ENCODE assay signal across 23 mouse cellular contexts in the genomic region with DNA sequence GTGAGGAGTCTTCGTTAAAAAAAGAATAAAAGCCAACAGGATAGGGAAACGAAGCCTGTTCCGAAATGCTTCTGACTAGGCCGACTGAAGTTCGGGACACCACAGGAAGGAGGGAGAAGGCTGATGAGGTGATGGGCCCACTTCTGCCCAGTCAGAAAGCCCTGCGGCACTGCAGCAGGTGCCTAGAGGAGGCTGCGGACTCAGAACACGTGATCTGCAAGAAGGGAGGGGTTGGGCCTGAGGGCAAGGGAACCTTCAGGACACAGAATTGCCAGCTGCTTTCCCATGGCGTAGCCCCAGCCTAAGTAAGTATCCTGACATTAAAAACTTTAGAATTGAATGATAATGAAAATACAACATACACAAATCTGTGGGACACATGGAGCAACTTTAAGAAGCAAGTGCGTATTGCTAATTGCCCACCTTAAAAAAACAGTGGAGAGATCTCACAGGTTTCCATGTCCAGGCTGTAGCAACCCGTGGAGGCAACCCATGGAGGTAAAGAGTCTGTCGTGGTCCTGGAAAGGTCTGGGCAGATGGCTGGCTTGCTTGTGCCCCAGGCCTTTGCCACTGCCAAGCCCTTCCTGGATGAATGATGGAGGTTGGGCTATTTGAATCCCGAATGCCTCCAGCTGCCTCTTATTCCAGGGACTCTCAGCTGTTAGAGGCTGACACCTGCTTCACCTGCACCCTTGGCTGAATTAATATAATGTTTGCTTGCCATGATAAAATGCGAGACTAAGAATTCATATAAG. TPM values are rescaled to one million over a fixed set of nuclear protein-coding genes. Genes with fewer than 3 reads are reported as not detected.
"Had no signal": no experiment of that assay in that cellular context is flagged by ENCODE, and none has a peak within 500 bp of the region (broad histone marks: within the 10 kb centered on the region; RNA-seq: fewer than 3 reads in every experiment).

No protein-coding gene starts in this region.

- H3K9ac ChIP-seq: kidney, embryonic 15.5 days; limb, embryonic 12.5 days; liver, embryonic 13.5 days; liver, postnatal 0 days; lung, embryonic 15.5 days; midbrain, embryonic 13.5 days; neural tube, embryonic 12.5 days; stomach, embryonic 15.5 days had no signal

- DNase-seq: kidney, adult 2 months; kidney, postnatal 14 days; liver; liver, embryonic 13.5 days; liver, postnatal 0 days; lung, postnatal 14 days; right cerebral cortex, postnatal 14 days; thymus, postnatal 4 days had no signal

- H3K4me3 ChIP-seq: kidney, embryonic 15.5 days; left cerebral cortex, adult 2 months; limb, embryonic 12.5 days; liver, embryonic 13.5 days; lung, embryonic 15.5 days; megakaryocyte, embryonic 14.5 days; midbrain, embryonic 13.5 days; neural tube, embryonic 12.5 days; stomach, embryonic 15.5 days had no signal

- H3K4me2 ChIP-seq: kidney, embryonic 15.5 days; limb, embryonic 12.5 days; liver, embryonic 13.5 days; lung, embryonic 15.5 days; midbrain, embryonic 13.5 days; neural tube, embryonic 12.5 days; stomach, embryonic 15.5 days had no signal

- H3K9me3 ChIP-seq: kidney, embryonic 15.5 days; limb, embryonic 12.5 days; liver, embryonic 13.5 days; lung, embryonic 15.5 days; megakaryocyte, embryonic 14.5 days; midbrain, embryonic 13.5 days; neural tube, embryonic 12.5 days; stomach, embryonic 15.5 days had no signal

- H3K4me1 ChIP-seq: liver, embryonic 13.5 days; stomach, embryonic 15.5 days had no signal

- H3K27me3 ChIP-seq: kidney, embryonic 15.5 days; limb, embryonic 12.5 days; liver, embryonic 13.5 days; lung, embryonic 15.5 days; midbrain, embryonic 13.5 days; neural tube, embryonic 12.5 days; stomach, embryonic 15.5 days had no signal

- H3K27ac ChIP-seq: kidney, embryonic 15.5 days; left cerebral cortex, adult 2 months; limb, embryonic 12.5 days; liver, embryonic 13.5 days; lung, embryonic 15.5 days; macrophage; midbrain, embryonic 13.5 days; neural tube, embryonic 12.5 days; stomach, embryonic 15.5 days had no signal

- H3K36me3 ChIP-seq: kidney, embryonic 15.5 days; limb, embryonic 12.5 days; liver, embryonic 13.5 days; lung, embryonic 15.5 days; midbrain, embryonic 13.5 days; neural tube, embryonic 12.5 days; stomach, embryonic 15.5 days had no signal

- ATAC-seq: liver, postnatal 0 days; midbrain, embryonic 13.5 days had no signal

RNA-seq across cellular contexts. Expression of a gene that starts 0.9 kb away (rescaled TPM):
- total RNA-seq: layer of hippocampus, adult 8-10 months; layer of hippocampus, postnatal 14 days; left cerebral cortex, adult 2 months; left cerebral cortex, postnatal 14 days; monocyte, adult 5-6 weeks; neutrophil, adult 5-6 weeks had no signal
- polyA plus RNA-seq: kidney, embryonic 15.5 days; liver, embryonic 13.5 days; liver, postnatal 0 days; lung, embryonic 15.5 days; macrophage; midbrain, embryonic 13.5 days; spleen, adult 2 months had no signal
